Mouse (Mus musculus) bone marrow, adult 2 months (tissue): ENCODE data around the gene Eps8l2. TPM values are rescaled to one million over a fixed set of nuclear protein-coding genes. Genes with fewer than 3 reads are reported as not detected.
A peak's percentile ranks its signal among the peaks of the same experiment; 100 is the strongest.
"Not testable (repeated sequence)": the region's sequence is repeated elsewhere in the genome, so short reads cannot be mapped to it uniquely, and the experiment has no call there.

Source experiments
- H3K27ac ChIP-seq: fragments of 200-500 bp; 2 replicates; pipeline ENCODE4 v1.5.1; 2012; ENCODE audit warnings: low read depth, mild to moderate bottlenecking, control low read depth, inconsistent platforms, low read length; ENCODE audit not compliant: control insufficient read depth, poor library complexity, insufficient read depth
- H3K4me1 ChIP-seq: fragments of 200-500 bp; 2 replicates; pipeline ENCODE4 v1.6.1; 2011; ENCODE audit warnings: low read length; ENCODE audit not compliant: control insufficient read depth, insufficient read depth
- H3K4me3 ChIP-seq: fragments of 200-500 bp; replicated peaks from 2 replicates; pipeline ENCODE3; 2011; ENCODE audit warnings: mild to moderate bottlenecking, low read depth, low read length, control low read depth; ENCODE audit not compliant: control insufficient read depth
- CTCF ChIP-seq: fragments of 200-500 bp; IDR thresholded peaks from 2 replicates; pipeline ENCODE4 v1.5.1; 2011; ENCODE audit warnings: low read length, control low read depth; ENCODE audit not compliant: control insufficient read depth, insufficient read depth
- POLR2A ChIP-seq: fragments of 200-500 bp; IDR thresholded peaks from 2 replicates; pipeline ENCODE4 v1.6.1; 2011; ENCODE audit warnings: low read depth, mild to moderate bottlenecking, control low read depth, low read length, borderline replicate concordance; ENCODE audit not compliant: control insufficient read depth
- WGBS: fragments of 180-500 bp; shearing (Covaris S2); methylation state at CpG from one replicate; pipeline ENCODE4 v1.1.7; 2018; 5-methylcytosine and 5-hydroxymethylcytosine counted together
- polyA plus RNA-seq: library from polyadenylated mRNA; stranded (reverse); fragments of >200 nt; gene quantifications from 2 replicates; pipeline ENCODE4 v1.2.4, GENCODE M21; 2011; ENCODE audit warnings: low replicate concordance; ENCODE audit not compliant: missing spikeins, insufficient read depth, insufficient read length

Gene Eps8l2
- polyA plus RNA-seq, 1 experiment = 0.57 TPM

- Histone ChIP-seq H3K27ac (no peak overlapping the region), H3K4me3 (no peak overlapping the region), H3K4me1 (no peaks in the 10 kb centered on the region; the same call in 1 of the 2 replicates)
- 51% methylated on average over 1 of the region's 1 CpGs for WGBS
- TF ChIP-seq POLR2A = no peak
- no peak for TF ChIP-seq CTCF
Measured at GRCm38 (mm10) chr7:141395348-141395747, 56.7 kb downstream of the Eps8l2 start.

DNA sequence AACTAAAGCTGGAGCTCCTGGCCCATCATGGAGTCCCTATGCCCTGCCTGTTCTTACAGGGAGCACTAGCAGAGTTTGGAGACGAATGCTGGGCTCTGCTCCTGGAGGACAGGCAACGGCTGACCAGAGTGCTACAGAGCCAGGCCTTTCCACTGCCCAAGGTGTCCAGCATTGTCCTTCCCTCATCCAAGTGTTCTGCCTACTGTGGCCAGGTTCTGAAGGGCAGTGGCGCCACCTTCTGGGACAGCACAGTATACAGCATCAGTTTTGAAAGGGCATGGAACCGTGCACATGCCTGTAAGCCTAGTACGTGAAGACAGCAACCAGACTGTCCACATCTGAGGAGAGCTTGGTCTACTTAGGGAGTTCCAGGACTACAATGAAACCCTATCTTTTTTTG lies 64.6 kb downstream of the Eps8l2 start:
- no peak overlapping the region for H3K4me3 ChIP-seq
- no peaks in the 10 kb centered on the region for H3K4me1 ChIP-seq
- 46% methylated on average over 5 of the region's 5 CpGs for WGBS
- TF ChIP-seq CTCF (peak; percentile 98), POLR2A (no peak)
- H3K27ac ChIP-seq = no peak overlapping the region

DNA sequence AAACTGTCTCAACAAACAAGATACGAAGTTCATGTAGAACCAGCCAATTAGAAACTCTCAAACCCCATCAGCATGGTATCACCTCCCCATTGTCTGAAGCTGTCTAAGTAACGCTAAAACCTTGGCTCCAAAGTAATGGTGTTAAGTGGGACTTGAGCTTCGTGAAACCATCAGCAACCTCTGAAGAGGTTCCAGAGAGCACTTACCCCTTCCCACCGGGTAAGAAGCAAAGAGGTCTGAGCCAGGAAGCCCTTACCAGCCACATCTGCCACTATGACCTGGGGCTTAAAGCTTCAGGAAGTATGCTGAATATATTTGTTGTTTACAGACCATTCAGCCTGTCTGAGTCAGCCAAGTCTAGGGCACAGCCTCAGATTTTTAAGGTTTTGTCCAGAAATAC lies 66.8 kb downstream of the Eps8l2 start:
- TF ChIP-seq POLR2A = no peak
- TF ChIP-seq CTCF = no peak
- 73% methylated on average over 4 of the region's 4 CpGs for WGBS
- Histone ChIP-seq H3K4me1 (peaks cover 1% of the 10 kb centered on the region; the same call in 1 of the 2 replicates), H3K4me3 (no peak overlapping the region), H3K27ac (no peak overlapping the region)

GRCm38 (mm10) chr7:141407670-141408069 lies 69.0 kb downstream of the Eps8l2 start:
- WGBS = 91% methylated on average over 7 of the region's 7 CpGs
- H3K4me1 ChIP-seq, H3K4me3 ChIP-seq, H3K27ac ChIP-seq: not testable (repeated sequence)

DNA sequence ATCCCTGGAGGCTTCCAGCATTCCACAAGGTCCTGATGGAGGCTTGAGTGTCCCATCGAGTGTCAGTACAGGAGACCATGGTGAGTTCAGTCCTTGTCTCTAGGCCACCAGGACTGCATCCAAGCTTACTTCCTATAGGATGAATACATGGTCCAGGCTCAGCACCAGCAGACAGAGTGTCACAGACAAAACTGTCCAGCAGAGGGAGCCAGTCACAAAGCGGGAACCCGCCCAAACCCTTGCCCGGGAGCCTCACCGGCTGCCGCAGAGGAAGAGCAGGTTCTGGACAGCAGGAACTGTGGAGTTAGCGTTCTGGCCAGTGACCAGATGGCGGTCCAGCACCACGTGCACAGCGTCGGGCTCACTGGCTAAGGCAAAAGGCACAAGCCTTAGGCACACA lies 70.2 kb downstream of the Eps8l2 start:
- 8% methylated on average over 11 of the region's 11 CpGs for WGBS
- peaks cover 1% of the 10 kb centered on the region; the same call in 1 of the 2 replicates for H3K4me1 ChIP-seq
- no peak overlapping the region for H3K4me3 ChIP-seq
- H3K27ac ChIP-seq = no peak overlapping the region
- no peak for TF ChIP-seq POLR2A
- peak; percentile 92 for TF ChIP-seq CTCF

- WGBS = 85% methylated on average over 8 of the region's 8 CpGs
- no peak overlapping the region for H3K27ac ChIP-seq
- no peak overlapping the region for H3K4me3 ChIP-seq
- TF ChIP-seq CTCF (no peak), POLR2A (0 out of 2 replicates have a peak, but pooled peaks have one; percentile 16)
- peaks cover 1% of the 10 kb centered on the region; the same call in 1 of the 2 replicates for H3K4me1 ChIP-seq
Measured at GRCm38 (mm10) chr7:141410631-141411030, 72.0 kb downstream of the Eps8l2 start.

DNA sequence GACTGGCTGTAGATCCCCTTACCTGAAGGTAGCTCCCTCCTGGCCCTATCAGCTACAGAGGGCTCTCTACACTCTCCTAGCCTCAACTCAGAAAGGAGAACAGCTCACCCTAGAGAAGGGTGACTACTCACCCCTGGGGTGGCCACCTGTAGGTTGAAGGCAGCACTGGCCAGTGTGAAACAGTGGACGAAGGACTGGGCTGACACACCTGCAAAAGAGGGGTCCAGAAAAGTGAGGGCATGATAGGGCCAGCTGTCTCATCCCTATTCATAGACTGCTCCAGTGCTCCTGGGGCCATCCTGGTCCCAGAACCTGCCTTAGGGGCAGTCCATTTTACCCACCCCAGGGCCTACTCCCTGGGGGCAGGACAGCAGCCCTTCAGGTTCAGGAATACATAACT lies 73.0 kb downstream of the Eps8l2 start:
- no peak overlapping the region for H3K4me3 ChIP-seq
- WGBS = 90% methylated on average over 1 of the region's 1 CpGs
- peaks cover 1% of the 10 kb centered on the region; the same call in 1 of the 2 replicates for H3K4me1 ChIP-seq
- TF ChIP-seq CTCF = no peak
- TF ChIP-seq POLR2A = no peak
- no peak overlapping the region for H3K27ac ChIP-seq

Other genes starting within 250 kb of the Eps8l2 start
- 10.4 and 19.8 TPM in 2 replicates for gene Sigirr, start 238.3 kb upstream of the Eps8l2 start, polyA plus RNA-seq
- 2.5 TPM in 1 of 2 replicates, not detected in the other for gene Ano9, start 221.1 kb upstream of the Eps8l2 start, polyA plus RNA-seq
- gene Ptdss2, start 216.5 kb upstream of the Eps8l2 start, polyA plus RNA-seq = 66.7 and 84.6 TPM in 2 replicates
- 17.8 and 27.6 TPM in 2 replicates for gene Rnh1, start 166.0 kb upstream of the Eps8l2 start, polyA plus RNA-seq
- gene Hras, start 144.9 kb upstream of the Eps8l2 start, polyA plus RNA-seq = 108 and 168 TPM in 2 replicates
- 2.2 and 3.1 TPM in 2 replicates for gene Lrrc56, start 144.7 kb upstream of the Eps8l2 start, polyA plus RNA-seq
- 0.47 and 1.9 TPM in 2 replicates for gene Lmntd2, start 124.8 kb upstream of the Eps8l2 start, polyA plus RNA-seq
- 10.1 and 17.9 TPM in 2 replicates for gene Rassf7, start 123.0 kb upstream of the Eps8l2 start, polyA plus RNA-seq
- gene Phrf1, start 110.1 kb upstream of the Eps8l2 start, polyA plus RNA-seq = 76.7 and 130 TPM in 2 replicates
- gene Irf7, start 72.4 kb upstream of the Eps8l2 start, polyA plus RNA-seq = 37.9 and 60.3 TPM in 2 replicates
- gene Cdhr5, start 62.1 kb upstream of the Eps8l2 start, polyA plus RNA-seq = not detected in 2 replicates
- gene Sct, start 59.7 kb upstream of the Eps8l2 start, polyA plus RNA-seq = not detected in 2 replicates
- gene Drd4, start 46.9 kb upstream of the Eps8l2 start, polyA plus RNA-seq = not detected in 2 replicates
- gene Deaf1, start 11.2 kb upstream of the Eps8l2 start, polyA plus RNA-seq = 49.1 and 51.4 TPM in 2 replicates
- gene Tmem80, start 11.1 kb upstream of the Eps8l2 start, polyA plus RNA-seq = 23.5 and 33.0 TPM in 2 replicates
- gene Taldo1, start 53.3 kb downstream of the Eps8l2 start, polyA plus RNA-seq = 324 and 522 TPM in 2 replicates
- gene Gatd1, start 75.3 kb downstream of the Eps8l2 start, polyA plus RNA-seq = 26.2 and 33.6 TPM in 2 replicates
- 3.4 TPM in 1 of 2 replicates, not detected in the other for gene Cend1, start 90.6 kb downstream of the Eps8l2 start, polyA plus RNA-seq
- gene Slc25a22, start 99.0 kb downstream of the Eps8l2 start, polyA plus RNA-seq = 18.1 and 30.3 TPM in 2 replicates
- gene Pidd1, start 105.1 kb downstream of the Eps8l2 start, polyA plus RNA-seq = 19.4 and 39.6 TPM in 2 replicates
- 2,580 and 2,615 TPM in 2 replicates for gene Rplp2, start 108.5 kb downstream of the Eps8l2 start, polyA plus RNA-seq
- gene Pnpla2, start 116.3 kb downstream of the Eps8l2 start, polyA plus RNA-seq = 14.4 and 21.3 TPM in 2 replicates
- gene Cracr2b, start 122.2 kb downstream of the Eps8l2 start, polyA plus RNA-seq = 12.4 and 20.7 TPM in 2 replicates
- 22.5 and 34.2 TPM in 2 replicates for gene Cd151, start 128.5 kb downstream of the Eps8l2 start, polyA plus RNA-seq
- 5.0 and 7.9 TPM in 2 replicates for gene Polr2l, start 136.3 kb downstream of the Eps8l2 start, polyA plus RNA-seq
- 13.2 and 16.4 TPM in 2 replicates for gene Tspan4, start 136.4 kb downstream of the Eps8l2 start, polyA plus RNA-seq
- 5.5 and 10.9 TPM in 2 replicates for gene Chid1, start 201.0 kb downstream of the Eps8l2 start, polyA plus RNA-seq
- 38.8 and 59.9 TPM in 2 replicates for gene Ap2a2, start 223.3 kb downstream of the Eps8l2 start, polyA plus RNA-seq